Comparison of ENCODE assay signal across 17 mouse cellular contexts in genomic region chr16:55789291-55789690, GRCm38 (mm10). TPM values are rescaled to one million over a fixed set of nuclear protein-coding genes. Genes with fewer than 3 reads are reported as not detected.
DNase-seq lines count a peak whose midpoint lies in the region; ATAC-seq and TF ChIP-seq lines count a peak whose summit lies in the region.
"Had no signal": no experiment of that assay in that cellular context is flagged by ENCODE, and none has a peak within 500 bp of the region (broad histone marks: within the 10 kb centered on the region; RNA-seq: fewer than 3 reads in every experiment).

No protein-coding gene starts in this region.

- no peaks in the 10 kb centered on the region for H3K4me1 ChIP-seq in heart, embryonic 12.5 days (replicated peaks)
- peaks cover 8% of the 10 kb centered on the region for H3K4me1 ChIP-seq in bone marrow, adult 2 months (ENCODE audit: control insufficient read depth, insufficient read depth, low read length)
- H3K4me1 ChIP-seq: forebrain, embryonic 10.5 days; liver, embryonic 13.5 days had no signal

- H3K27me3 ChIP-seq in heart, embryonic 12.5 days (replicated peaks), result no peaks in the 10 kb centered on the region
- H3K27me3 ChIP-seq: liver, embryonic 13.5 days had no signal

- H3K4me2 ChIP-seq in heart, embryonic 12.5 days, result no peak overlapping the region
- H3K4me2 ChIP-seq: heart, embryonic 11.5 days; liver, embryonic 13.5 days had no signal

- no peak for ATAC-seq in heart, embryonic 12.5 days (ENCODE audit: insufficient number of reproducible peaks, low FRiP score)
- ATAC-seq: lung, postnatal 0 days had no signal

- H3K9me3 ChIP-seq in heart, embryonic 12.5 days (replicated peaks), result 0 out of 2 replicates have a peak, but pooled peaks cover 4% of the 10 kb centered on the region
- H3K9me3 ChIP-seq: forebrain, embryonic 10.5 days; G1E; liver, embryonic 13.5 days had no signal

- TF ChIP-seq POLR2A in bone marrow, adult 2 months (IDR thresholded peaks at IDR 0.05; ENCODE audit: borderline replicate concordance, control insufficient read depth, low read depth, low read length), result no peak

- H3K36me3 ChIP-seq in heart, embryonic 12.5 days, result no peaks in the 10 kb centered on the region
- H3K36me3 ChIP-seq: forebrain, embryonic 10.5 days; G1E; liver, embryonic 13.5 days had no signal

- no peak overlapping the region for H3K4me3 ChIP-seq in heart, embryonic 12.5 days
- H3K4me3 ChIP-seq in bone marrow, adult 2 months (replicated peaks; ENCODE audit: control insufficient read depth, low read depth, low read length), result no peak overlapping the region
- H3K4me3 ChIP-seq: forebrain, embryonic 10.5 days; gastrocnemius, adult 2 months; liver, embryonic 13.5 days had no signal

- no peak overlapping the region for H3K27ac ChIP-seq in heart, embryonic 12.5 days (ENCODE audit: poor library complexity, severe bottlenecking)
- peak overlapping the region; percentile 5; the same call in 1 of the 2 replicates for H3K27ac ChIP-seq in bone marrow, adult 2 months (ENCODE audit: control insufficient read depth, insufficient read depth, low read depth, low read length, poor library complexity)
- H3K27ac ChIP-seq: forebrain, embryonic 10.5 days; gastrocnemius, adult 2 months; liver, embryonic 13.5 days had no signal

- TF ChIP-seq CTCF in bone marrow, adult 2 months (IDR thresholded peaks at IDR 0.05; ENCODE audit: control insufficient read depth, insufficient read depth, low read length), result no peak

- peak; percentile 55 for DNase-seq in heart, adult 11 months
- peak; percentile 45 for DNase-seq in kidney, adult 9 months
- DNase-seq in mesoderm, embryonic 11.5 days (ENCODE audit: low read depth, low spot score), result peak; percentile 20
- no peak for DNase-seq in thymus, postnatal 4 days
- DNase-seq in urinary bladder, adult 18-20 months (ENCODE audit: low spot score in 2 of 2), result no peak
- no peak for DNase-seq in layer of hippocampus, adult 9-11 months
- DNase-seq: cerebellum, postnatal 14 days; gastrocnemius, adult 2 months; heart, postnatal 4 days; left cerebral cortex, postnatal 4 days; liver, embryonic 13.5 days had no signal

- H3K9ac ChIP-seq in heart, embryonic 12.5 days, result no peak overlapping the region
- H3K9ac ChIP-seq: liver, embryonic 13.5 days had no signal

- WGBS in heart, embryonic 12.5 days, result 27% methylated on average over 1 of the region's 1 CpGs
- WGBS in bone marrow, adult 2 months, result 4% methylated on average over 1 of the region's 1 CpGs

RNA-seq across cellular contexts. Expression of gene Nfkbiz, which starts 49.4 kb away (rescaled TPM):
- polyA plus RNA-seq in heart, embryonic 12.5 days (2016; fragmentation: Nextera tagmentation; extraction: Ambion mirVana), result 3.1 and 3.3 TPM in 2 replicates
- 3.9 and 8.6 TPM in 2 replicates for polyA plus RNA-seq in bone marrow, adult 2 months (2011; ENCODE audit: insufficient read depth, insufficient read length, low replicate concordance, missing spikeins)

Comparison
In these comparisons a context has a peak if more than half of its experiments do, and no peak if none do; other contexts are left out.
1. DNase-seq: peak in heart, adult 11 months (single experiment), kidney, adult 9 months (single experiment) and mesoderm, embryonic 11.5 days (single experiment); none in thymus, postnatal 4 days (single experiment), urinary bladder, adult 18-20 months (0 of 2) and layer of hippocampus, adult 9-11 months (single experiment).